Mouse (Mus musculus) frontal cortex, postnatal 25 days (tissue): Measurements from ENCODE around the gene Pik3r3.
A peak's percentile ranks its signal among the peaks of the same experiment; 100 is the strongest.
"Not testable (repeated sequence)": the region's sequence is repeated elsewhere in the genome, so short reads cannot be mapped to it uniquely, and the experiment has no call there.

ENCODE experiments used
- DNase-seq, 2 experiments: peaks; one replicate each; pipeline ENCODE4 v3.0.0; 2022; ENCODE audit warnings: low spot score in 2 of 2

Pik3r3 gene

DNA sequence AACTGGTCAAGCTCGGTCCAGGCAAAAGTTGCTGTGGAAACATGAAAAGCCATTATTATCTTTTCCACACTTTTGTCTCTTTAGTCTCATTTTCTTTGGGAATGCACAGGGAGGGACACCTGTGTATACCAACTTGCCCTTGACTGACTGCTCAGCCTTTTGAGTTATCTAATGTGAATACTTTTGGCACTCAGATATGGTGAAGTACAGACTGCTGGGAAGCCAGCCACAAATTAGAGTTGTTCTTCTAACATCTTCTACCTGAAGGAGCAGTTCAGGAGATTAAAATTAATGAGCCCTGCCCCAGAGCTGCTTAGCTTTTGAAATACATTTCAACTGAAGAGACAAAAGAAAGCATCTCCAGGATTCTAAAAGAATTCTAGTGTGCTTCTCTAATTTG lies 2.4 kb upstream of the Pik3r3 start:
- no peak for DNase-seq

GRCm38 (mm10) chr4:116220071-116220650 lies 1.3 kb upstream of the Pik3r3 start:
- DNase-seq = no peak

DNA sequence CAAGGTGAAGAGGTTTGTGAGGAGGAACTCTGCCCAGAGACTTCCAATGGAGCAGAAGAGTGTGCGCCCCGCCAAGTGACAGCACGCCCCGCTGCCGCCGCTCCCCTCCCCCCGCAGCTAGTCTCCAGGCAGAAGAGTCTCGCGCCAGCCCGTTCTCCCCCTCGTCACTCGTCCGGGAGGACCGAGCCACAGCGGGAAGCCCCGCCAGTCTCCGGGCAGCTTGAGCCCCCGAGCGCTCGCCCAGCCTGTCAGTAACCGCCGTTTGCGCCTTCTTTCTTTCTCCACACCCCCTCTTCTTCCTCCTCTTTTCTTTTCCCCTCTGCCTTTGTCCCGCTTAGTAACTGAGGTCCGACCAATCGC lies 658 bp upstream of the Pik3r3 start:
- no peak for DNase-seq

DNA sequence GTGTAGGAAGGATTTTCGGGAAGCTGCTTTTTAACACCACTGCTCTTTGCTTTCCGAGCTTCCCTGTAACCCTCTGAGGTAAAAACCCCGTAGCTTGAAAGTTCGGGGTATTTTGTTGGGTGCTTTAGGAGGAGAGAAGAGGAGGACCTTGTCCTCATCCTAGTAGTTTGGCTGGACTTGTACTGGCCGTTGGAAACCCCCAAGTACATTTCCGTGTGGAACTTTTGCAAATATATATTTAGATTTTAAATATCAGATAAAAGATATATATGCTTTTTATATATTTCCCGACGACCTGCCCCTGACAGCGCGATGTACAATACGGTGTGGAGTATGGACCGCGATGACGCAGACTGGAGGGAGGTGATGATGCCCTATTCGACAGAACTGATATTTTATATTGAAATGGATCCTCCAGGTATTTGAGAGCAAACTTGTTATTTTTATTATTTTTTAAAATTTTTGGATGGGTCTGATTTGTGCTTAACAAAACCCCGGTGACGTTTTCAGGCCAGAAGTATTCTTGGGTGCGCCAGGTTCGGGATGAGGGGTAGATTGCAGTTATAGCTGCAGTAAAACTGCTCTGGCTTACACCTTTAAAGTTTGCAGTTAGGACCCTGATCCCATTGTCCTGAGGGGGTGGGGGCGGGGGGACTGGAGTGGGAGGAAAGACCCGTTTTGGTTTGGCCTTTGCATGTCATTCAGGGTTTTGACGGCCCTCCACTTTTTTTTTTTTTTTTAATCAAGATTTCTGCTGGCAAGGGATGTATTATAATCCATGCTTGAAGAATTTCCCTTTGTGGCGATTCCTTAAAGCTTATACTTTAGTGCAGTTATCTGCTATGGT lies 801 bp downstream of the Pik3r3 start:
- DNase-seq = peak in 1 of 2 experiments; percentile 8

GRCm38 (mm10) chr4:116222843-116223119 lies 1.4 kb downstream of the Pik3r3 start:
- no peak for DNase-seq

DNA sequence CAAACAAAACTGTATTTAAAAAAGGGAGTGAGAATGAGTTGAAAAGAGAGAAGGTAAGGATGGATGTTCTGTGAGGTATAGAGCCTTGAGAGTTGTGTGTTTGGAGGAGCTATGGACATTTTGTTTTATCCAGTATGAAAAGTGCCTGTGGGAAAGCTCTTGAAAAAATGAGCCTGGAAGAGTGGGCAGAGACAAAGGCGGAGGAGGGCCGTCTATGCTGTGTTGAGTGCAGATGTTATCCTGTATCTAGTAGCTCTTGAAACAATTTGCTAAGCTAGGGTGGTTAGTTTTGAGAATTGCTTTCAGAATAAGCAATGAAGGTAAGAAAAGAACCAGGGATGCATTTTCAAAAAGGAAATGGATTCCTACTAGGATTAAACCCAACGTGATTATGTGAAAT lies 22.0 kb downstream of the Pik3r3 start:
- no peak for DNase-seq

DNA sequence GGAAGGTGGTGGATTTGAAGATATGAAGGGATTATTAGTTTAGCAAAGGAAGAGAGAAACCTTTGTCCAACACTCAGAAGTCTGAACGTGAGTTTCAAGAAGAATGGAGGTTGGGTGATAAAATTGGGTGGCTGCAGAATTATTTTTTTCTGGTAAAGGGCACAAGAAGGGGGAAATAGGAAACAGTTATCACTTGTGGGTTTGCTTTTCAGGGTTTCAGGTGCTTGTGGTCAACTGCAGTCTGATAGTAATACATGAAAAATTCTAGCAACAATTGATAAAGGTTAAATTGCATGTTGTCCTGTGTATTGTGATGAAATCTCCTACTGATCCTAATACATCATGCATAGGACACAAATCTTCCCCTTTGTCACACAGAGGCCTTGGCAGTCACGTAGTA lies 22.8 kb downstream of the Pik3r3 start:
- no peak for DNase-seq

DNA sequence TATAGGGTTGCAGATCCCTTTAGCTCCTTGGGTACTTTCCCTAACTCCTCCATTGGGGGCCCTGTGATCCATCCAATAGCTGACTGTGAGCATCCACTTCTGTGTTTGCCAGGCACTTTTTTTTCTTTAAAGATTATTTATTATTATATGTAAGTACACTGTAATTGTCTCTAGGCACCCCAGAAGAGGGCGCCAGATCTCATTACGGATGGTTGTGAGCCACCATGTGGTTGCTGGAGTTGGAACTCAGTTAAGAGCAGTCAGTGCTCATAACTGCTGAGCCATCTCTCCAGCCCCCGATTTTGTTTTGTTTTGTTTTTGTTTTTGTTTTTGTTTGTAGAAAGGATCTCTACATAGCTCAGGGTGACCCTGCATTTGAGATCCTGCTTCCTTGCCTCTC lies 24.5 kb downstream of the Pik3r3 start:
- DNase-seq = not testable (repeated sequence)

GRCm38 (mm10) chr4:116249986-116250385 lies 28.6 kb downstream of the Pik3r3 start:
- DNase-seq = no peak

DNA sequence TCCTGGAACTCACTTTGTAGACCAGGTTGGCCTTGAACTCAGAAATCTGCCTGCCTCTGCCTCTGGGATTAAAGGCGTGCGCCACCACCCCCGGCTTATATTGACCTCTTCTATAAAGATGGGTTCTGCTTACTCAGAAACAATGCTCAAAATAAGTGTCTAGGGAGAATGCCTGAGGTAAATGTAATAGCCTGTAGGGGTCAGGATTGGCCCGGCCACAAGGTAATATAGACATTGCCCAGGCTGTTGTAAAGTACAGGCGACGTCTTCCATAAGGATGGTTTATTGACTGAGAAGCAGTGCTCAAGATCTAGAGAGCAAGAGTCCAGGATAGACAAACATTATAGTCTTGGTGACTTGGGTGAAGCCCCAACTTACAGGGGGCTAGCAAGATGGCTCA lies 46.8 kb downstream of the Pik3r3 start:
- no peak for DNase-seq

- no peak for DNase-seq
Measured at GRCm38 (mm10) chr4:116282211-116282610, 60.8 kb downstream of the Pik3r3 start.

GRCm38 (mm10) chr4:116291561-116291960 lies 70.1 kb downstream of the Pik3r3 start:
- DNase-seq = no peak

DNA sequence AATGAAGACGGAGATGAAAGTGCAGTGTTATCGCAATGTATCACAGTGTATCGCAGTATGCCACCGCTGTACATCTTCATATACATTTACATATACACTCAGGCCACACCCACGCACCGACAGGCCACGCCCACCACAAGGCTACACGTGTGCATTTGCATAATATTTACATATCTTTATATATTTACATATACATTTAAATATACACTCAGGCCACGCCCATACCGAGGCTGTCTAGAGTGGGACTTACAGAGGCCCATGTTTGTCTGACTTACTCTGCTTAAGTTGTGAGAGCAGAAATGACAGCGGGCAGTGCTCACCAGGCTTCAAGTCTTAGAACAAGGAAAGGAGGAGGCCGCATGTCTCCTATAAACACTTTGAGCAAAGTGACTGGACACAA lies 71.9 kb downstream of the Pik3r3 start:
- DNase-seq = no peak

GRCm38 (mm10) chr4:116300878-116301355 lies 79.5 kb downstream of the Pik3r3 start:
- no peak for DNase-seq

GRCm38 (mm10) chr4:116304551-116304950 lies 83.1 kb downstream of the Pik3r3 start:
- no peak for DNase-seq

DNA sequence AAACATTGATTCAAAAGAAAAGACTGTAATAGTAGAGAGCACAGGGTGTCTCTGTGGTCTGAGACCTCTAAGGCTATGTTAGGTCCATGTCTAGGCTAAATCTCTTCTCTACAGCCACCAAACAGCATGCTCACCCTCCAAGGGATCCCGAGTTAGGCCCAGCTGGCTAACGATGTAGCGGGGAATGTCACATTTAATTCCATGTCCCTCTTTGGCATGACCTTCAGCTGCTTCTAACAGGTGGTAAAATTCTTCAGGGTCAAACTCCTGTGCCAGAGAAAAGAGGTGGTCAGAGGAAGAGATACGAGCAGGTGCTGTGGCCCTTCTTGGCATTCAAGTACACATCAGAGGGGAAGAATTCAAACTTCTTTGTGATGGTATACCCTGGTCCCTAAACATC lies 96.2 kb downstream of the Pik3r3 start:
- DNase-seq = no peak

GRCm38 (mm10) chr4:116322127-116322526 lies 100.7 kb downstream of the Pik3r3 start:
- no peak for DNase-seq

- DNase-seq = no peak
Measured at GRCm38 (mm10) chr4:116329256-116329655, 107.8 kb downstream of the Pik3r3 start.

DNA sequence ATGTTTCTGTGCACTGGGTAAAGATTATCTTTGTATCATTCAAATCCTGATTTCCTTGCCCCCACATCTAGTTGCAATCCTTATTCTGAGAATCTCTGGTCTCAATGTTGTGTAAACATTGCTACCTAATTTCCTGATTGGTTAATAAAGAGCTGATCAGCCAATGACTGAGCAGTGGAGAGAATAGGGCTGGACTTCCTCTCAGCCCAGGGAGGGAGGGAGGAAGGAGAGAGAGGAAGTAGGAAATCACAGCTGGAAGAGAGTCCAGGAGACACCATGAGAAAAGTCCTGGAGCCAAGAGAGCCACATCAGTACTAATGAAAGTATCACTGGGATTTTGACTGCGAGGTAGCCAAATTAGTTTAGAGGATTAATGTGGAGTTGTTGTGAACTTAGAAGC lies 114.9 kb downstream of the Pik3r3 start:
- no peak for DNase-seq

DNA sequence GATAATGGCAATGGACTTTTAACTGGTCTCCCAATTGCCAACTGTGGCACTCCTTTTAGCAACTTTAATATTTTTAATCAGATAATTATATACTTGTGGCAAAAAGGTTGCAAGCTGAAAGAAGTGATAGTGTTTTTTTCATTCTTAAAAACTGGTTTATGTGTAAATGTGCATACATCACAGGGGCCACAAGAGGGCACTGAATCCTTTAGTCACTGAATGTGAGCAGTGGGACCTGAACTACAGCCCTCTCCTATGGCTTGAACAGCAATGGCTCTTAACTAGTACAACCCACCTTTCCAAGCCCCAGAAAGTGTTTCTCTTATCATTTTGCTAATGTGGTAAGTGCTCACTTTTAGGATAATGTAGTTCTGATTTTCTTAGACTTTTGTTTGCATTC lies 120.7 kb downstream of the Pik3r3 start:
- peak; percentile 24 to 28 for DNase-seq

DNA sequence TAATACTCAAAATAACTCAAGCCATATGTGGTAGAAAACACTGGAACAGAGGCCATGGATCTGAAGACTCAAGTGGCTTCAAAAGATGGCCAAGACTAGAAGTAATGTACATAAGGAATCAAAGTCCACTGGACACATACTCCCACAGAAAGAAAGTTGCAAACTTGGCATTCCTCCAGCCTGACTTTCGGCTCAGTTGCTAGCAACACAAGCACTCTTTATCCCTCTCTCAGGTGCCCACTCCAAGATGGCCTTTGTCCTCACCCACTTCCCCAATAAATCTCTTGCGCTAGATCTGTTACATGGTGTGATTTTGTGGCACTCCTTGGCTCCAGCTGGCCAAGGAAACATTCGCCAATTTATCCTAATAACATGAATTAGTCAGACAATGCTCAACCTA lies 131.1 kb downstream of the Pik3r3 start:
- no peak for DNase-seq
